Mouse (Mus musculus): Measurements from ENCODE around the gene Oca2. TPM values are rescaled to one million over a fixed set of nuclear protein-coding genes. Genes with fewer than 3 reads are reported as not detected.

The Oca2 gene
- total and polyA plus RNA-seq, 3 experiments: 0.38 TPM; not detected in 2

DNA sequence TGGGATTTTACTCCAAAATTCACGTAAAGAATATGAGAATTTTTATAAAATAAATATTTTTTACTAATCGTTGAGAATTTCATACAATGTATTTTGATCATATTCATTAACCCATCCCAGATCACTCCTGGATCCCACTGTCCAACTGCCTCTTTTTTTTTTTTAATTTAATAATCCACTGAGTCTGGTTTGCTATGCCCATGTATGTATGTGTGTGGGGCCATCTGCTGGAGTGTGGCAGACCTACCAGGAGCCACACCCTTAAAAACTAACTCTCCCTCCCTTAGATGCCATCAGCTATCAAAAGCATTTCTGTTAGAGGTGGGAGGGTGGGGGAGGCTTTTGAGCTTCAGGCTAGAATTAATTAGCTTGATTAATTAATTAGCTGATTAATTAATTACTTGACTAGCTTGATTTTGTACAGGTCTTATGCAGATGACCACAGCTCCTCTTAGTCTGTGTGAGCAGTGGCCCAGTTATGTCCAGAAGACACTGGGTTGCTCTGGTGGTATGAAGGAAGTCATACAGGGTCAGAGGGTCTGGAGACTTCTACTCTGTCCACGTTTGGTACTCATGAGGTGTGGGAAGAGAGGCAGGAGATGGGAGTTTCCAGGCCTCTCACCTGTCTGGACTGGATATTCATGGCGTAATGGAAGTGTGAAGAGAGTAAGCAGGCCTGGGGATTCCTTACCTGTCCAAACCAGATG lies 221.4 kb downstream of the Oca2 start (continued):
- TF ChIP-seq PAX5 (IDR thresholded peaks at IDR 0.05; ENCODE audit: low read length): no peak
- TF ChIP-seq ZNF384 (IDR thresholded peaks at IDR 0.05; ENCODE audit: low read depth, low read length): peak; percentile 57; the same call in 1 of the 2 replicates
- no peak for TF ChIP-seq TBP (conservative IDR thresholded peaks at IDR 0.05; ENCODE audit: low read depth, low read length)
- no peak for TF ChIP-seq ZKSCAN1 (IDR thresholded peaks at IDR 0.05; ENCODE audit: borderline replicate concordance, low read depth, low read length)
- TF ChIP-seq USF1 (IDR thresholded peaks at IDR 0.05; ENCODE audit: low read depth, low read length): no peak

DNA sequence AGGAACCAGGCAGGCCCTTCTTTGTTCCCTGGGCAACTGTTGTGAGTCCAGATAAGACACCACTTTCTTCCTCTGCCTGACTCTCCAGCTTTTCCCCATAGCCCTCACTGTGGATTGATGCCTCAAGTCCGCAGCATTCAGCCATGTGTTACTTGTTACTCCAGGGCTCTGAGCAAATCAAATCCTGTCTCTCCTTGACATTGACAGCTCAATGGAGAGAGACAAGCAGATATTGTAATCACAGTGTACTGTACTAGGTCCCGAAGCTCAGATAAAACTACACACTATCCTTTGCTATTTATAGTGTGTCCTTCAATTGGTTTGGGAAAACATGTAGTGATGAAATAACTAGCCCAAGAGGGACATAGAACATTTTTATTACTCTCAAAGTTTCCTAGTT lies 258.7 kb downstream of the Oca2 start:
- Histone ChIP-seq H3K27ac (ENCODE audit: insufficient read depth, low read depth) (no peak overlapping the region), H3K4me3 (replicated peaks in 1 of 3; ENCODE audit: low read depth in 2 of 3, low read length in 2 of 3, poor library complexity in 1 of 3) (no peak overlapping the region), H3K9me3 (replicated peaks; ENCODE audit: low read length) (no peaks in the 10 kb centered on the region), H3K27me3 (replicated peaks) (peaks cover 24% of the 10 kb centered on the region), H3K79me2 (replicated peaks; ENCODE audit: control insufficient read depth, extremely low read depth, insufficient read depth, poor library complexity, severe bottlenecking) (no peaks in the 10 kb centered on the region; the same call in 1 of the 2 replicates), H3K4me1 (ENCODE audit: control insufficient read depth in 1 of 2, insufficient read depth in 2 of 2) (no peaks in the 10 kb centered on the region), H3K9ac (ENCODE audit: insufficient read depth, low read depth) (no peak overlapping the region), H3K4me2 (ENCODE audit: insufficient read depth, low read depth, poor library complexity, severe bottlenecking) (no peak overlapping the region), H3K36me3 (replicated peaks in 1 of 2; ENCODE audit: control insufficient read depth in 1 of 2, insufficient read depth in 1 of 2, low read length in 1 of 2) (no peaks in the 10 kb centered on the region)
- dilution Hi-C loops (cut with MboI; ENCODE audit: extremely low pct_ligation_motif_present, extremely low pct_unique_long_range_greater_than_20kb, low sequenced_read_pairs) (no loop called here), in situ Hi-C loops (cut with MboI; ENCODE audit: low pct_ligation_motif_present, low pct_unique_long_range_greater_than_20kb, low sequenced_read_pairs) (no loop called here)
- DNase-seq (ENCODE audit: extremely low read depth): no peak
- TF ChIP-seq NRF1 (IDR thresholded peaks at IDR 0.05; ENCODE audit: low read depth, low read length) (no peak), TBP (conservative IDR thresholded peaks at IDR 0.05; ENCODE audit: low read depth, low read length) (no peak), BHLHE40 (IDR thresholded peaks at IDR 0.05; ENCODE audit: low read depth, low read length) (no peak), POLR2A (IDR thresholded peaks at IDR 0.05; ENCODE audit: low read depth, low read length) (no peak), GABPA (IDR thresholded peaks at IDR 0.05; ENCODE audit: insufficient replicate concordance, low read depth, low read length) (no peak), MXI1 (IDR thresholded peaks at IDR 0.05; ENCODE audit: low read depth, low read length) (no peak), ETS1 (conservative IDR thresholded peaks at IDR 0.05; ENCODE audit: low read depth, low read length) (no peak), MAFK (IDR thresholded peaks at IDR 0.05; ENCODE audit: insufficient replicate concordance, low read length) (no peak)

DNA sequence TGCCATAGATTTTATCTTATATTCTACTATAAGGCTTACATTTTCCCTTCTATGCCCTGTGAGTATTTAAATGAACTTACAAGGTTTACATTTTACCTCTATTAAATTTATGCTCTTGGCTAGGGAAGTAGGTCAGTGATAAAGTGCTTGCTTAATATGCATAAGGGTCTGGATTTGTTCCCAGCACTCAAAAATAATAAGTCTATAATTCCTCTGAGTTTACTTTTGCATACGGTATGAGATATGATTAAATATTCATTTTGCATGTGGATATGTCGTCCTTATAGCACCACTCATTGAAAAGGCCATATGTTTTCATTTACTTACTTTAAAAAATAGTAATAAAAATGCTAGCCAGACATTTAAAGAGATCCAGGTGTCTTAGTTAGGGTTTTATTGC lies 259.8 kb downstream of the Oca2 start:
- Histone ChIP-seq H3K9ac (ENCODE audit: insufficient read depth, low read depth) (no peak overlapping the region), H3K4me2 (ENCODE audit: insufficient read depth, low read depth, poor library complexity, severe bottlenecking) (no peak overlapping the region), H3K4me3 (replicated peaks in 1 of 3; ENCODE audit: low read depth in 2 of 3, low read length in 2 of 3, poor library complexity in 1 of 3) (no peak overlapping the region), H3K27me3 (replicated peaks) (peaks cover 24% of the 10 kb centered on the region), H3K36me3 (replicated peaks in 1 of 2; ENCODE audit: control insufficient read depth in 1 of 2, insufficient read depth in 1 of 2, low read length in 1 of 2) (no peaks in the 10 kb centered on the region), H3K79me2 (replicated peaks; ENCODE audit: control insufficient read depth, extremely low read depth, insufficient read depth, poor library complexity, severe bottlenecking) (no peaks in the 10 kb centered on the region), H3K4me1 (ENCODE audit: control insufficient read depth in 1 of 2, insufficient read depth in 2 of 2) (no peaks in the 10 kb centered on the region), H3K9me3 (replicated peaks; ENCODE audit: low read length) (no peaks in the 10 kb centered on the region), H3K27ac (ENCODE audit: insufficient read depth, low read depth) (no peak overlapping the region)
- dilution Hi-C loops (cut with MboI; ENCODE audit: extremely low pct_ligation_motif_present, extremely low pct_unique_long_range_greater_than_20kb, low sequenced_read_pairs) (no loop called here), in situ Hi-C loops (cut with MboI; ENCODE audit: low pct_ligation_motif_present, low pct_unique_long_range_greater_than_20kb, low sequenced_read_pairs) (no loop called here)
- TF ChIP-seq POLR2A (IDR thresholded peaks at IDR 0.05; ENCODE audit: low read depth, low read length) (no peak), USF2 (conservative IDR thresholded peaks at IDR 0.05; ENCODE audit: low read depth, low read length) (no peak), UBTF (IDR thresholded peaks at IDR 0.05; ENCODE audit: low read depth, low read length) (no peak), MXI1 (IDR thresholded peaks at IDR 0.05; ENCODE audit: low read depth, low read length) (no peak)
- DNase-seq (ENCODE audit: extremely low read depth): no peak

Data from CH12.LX (cell line).